Mouse (Mus musculus) embryonic fibroblast, embryonic 13.5 days (primary cell): ENCODE data around the gene Zcchc4. TPM values are rescaled to one million over a fixed set of nuclear protein-coding genes. Genes with fewer than 3 reads are reported as not detected.

Experiments
- H3K27ac ChIP-seq: 2 replicates; pipeline ENCODE4 v1.5.1; 2012; ENCODE audit warnings: low read length, control low read depth, inconsistent platforms; ENCODE audit not compliant: insufficient read depth
- H3K4me1 ChIP-seq: 2 replicates; pipeline ENCODE4 v1.6.1; 2011; ENCODE audit warnings: low read length; ENCODE audit not compliant: control insufficient read depth, insufficient read depth
- H3K4me3 ChIP-seq: 2 replicates; pipeline ENCODE4 v1.5.1; 2011; ENCODE audit warnings: mild to moderate bottlenecking, control low read depth, low read length; ENCODE audit not compliant: insufficient read depth
- CTCF ChIP-seq: IDR thresholded peaks from 2 replicates; pipeline ENCODE4 v1.5.1; 2011; ENCODE audit warnings: mild to moderate bottlenecking, control low read depth, low read length, moderate library complexity, borderline replicate concordance; ENCODE audit not compliant: insufficient read depth
- POLR2A ChIP-seq: IDR thresholded peaks from 2 replicates; pipeline ENCODE4 v1.6.1; 2011; ENCODE audit warnings: low read depth, mild to moderate bottlenecking, control low read depth, low read length, moderate library complexity
- polyA plus RNA-seq: library from polyadenylated mRNA; stranded (reverse); fragments of >200 nt; gene quantifications from 2 replicates; pipeline ENCODE4 v1.2.4, GENCODE M21; 2011; ENCODE audit warnings: low read depth; ENCODE audit not compliant: missing spikeins, insufficient read length

Gene Zcchc4
- 12.8 and 18.3 TPM in 2 replicates for polyA plus RNA-seq

- H3K4me1 ChIP-seq, result no peaks in the 10 kb centered on the region
- no peak for TF ChIP-seq POLR2A
- no peak for TF ChIP-seq CTCF
- H3K4me3 ChIP-seq, result no peak within 1 kb of the TSS
- no peak within 1 kb of the TSS for H3K27ac ChIP-seq
Measured at GRCm38 (mm10) chr5:52775237-52775636, at the start of gene Zcchc4. Gene Zcchc4, plus strand, starts transcription at chr5:52775409.

DNA sequence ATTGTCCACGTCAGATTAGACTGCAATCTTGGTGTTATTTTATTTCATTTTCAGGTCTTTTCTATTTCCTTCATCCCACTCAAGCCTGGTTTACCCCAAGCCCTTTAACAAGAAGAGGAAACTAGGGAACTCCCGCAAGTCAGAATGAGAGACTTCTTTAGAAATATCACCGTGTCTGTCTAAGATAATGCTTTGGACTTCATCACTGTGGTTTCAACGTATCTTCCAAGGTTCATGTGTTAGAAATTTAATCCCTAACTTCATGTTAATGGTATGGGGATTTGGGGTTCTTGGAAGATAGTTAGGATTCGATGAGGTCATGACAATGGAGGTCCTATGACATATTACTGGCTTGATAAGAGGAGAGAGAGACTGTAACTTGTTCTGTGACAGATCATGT is 47.5 kb upstream of the Zcchc4 start:
- no peak overlapping the region for H3K4me3 ChIP-seq
- TF ChIP-seq CTCF, result no peak
- TF ChIP-seq POLR2A, result no peak
- H3K27ac ChIP-seq, result no peak overlapping the region
- no peaks in the 10 kb centered on the region for H3K4me1 ChIP-seq

DNA sequence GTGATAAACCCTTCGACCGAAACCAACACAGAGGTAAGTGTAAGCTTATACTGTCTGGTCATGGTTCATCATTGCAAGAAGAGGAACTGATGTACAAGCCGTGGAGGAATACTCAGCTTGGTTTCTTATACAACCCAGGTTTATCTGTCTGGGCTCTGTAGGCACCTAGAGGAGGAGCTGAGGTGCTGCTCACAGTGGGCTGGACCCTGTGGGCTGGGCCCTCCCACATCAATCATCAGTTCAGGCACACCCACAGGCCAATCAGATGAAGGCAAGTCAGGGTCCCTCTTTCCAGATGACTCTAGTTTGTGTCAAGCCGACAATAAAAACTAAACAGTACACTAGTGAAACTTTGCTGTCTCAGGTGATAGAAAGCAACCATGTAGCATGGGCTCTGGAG is 42.4 kb upstream of the Zcchc4 start:
- Histone ChIP-seq H3K4me1 (no peaks in the 10 kb centered on the region), H3K4me3 (no peak overlapping the region), H3K27ac (no peak overlapping the region)
- TF ChIP-seq POLR2A, result no peak
- no peak for TF ChIP-seq CTCF

GRCm38 (mm10) chr5:52736046-52736445 is 39.2 kb upstream of the Zcchc4 start:
- Histone ChIP-seq H3K4me1 (no peaks in the 10 kb centered on the region), H3K4me3 (no peak overlapping the region), H3K27ac (no peak overlapping the region)
- no peak for TF ChIP-seq CTCF
- no peak for TF ChIP-seq POLR2A

DNA sequence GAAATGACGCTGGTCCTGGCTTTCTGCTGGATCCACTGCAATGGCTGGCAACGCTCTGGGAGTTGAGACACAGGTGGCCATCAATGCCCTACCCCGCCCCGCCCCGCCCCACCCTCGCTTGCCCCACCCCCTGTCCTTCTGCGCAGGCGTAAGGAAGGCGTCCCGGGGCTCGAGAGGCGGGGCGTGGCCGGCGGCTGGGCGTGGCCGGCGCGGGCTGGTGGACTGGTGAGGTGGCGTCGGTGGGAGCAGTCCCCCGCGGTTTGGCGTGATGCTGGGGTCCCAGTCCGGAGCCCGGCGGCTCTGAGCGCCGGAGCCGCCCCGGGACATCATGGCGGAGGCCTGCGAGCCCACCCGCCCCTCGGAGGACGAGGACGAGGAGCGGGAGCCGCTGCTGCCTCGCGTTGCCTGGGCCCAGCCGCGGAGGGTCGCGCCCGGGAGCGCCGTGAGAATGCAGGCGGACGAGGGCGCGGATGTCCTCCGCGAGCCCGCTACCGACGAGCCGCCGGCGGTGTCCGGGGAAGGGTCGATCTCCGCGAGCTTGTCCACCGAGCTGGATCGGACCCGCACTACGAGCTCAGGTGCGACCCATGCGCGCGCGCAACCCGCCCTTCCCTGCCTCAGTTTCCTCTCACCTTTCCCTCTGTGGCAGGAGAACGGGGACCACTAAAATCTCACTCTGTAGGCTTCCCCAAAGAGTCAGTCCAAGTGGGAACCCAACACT is 33.7 kb upstream of the Zcchc4 start, which contains the start of gene Pi4k2b:
Pi4k2b (plus strand) TSS at position 184 of the 721 bp plus-strand sequence.
- H3K27ac ChIP-seq, result peak within 1 kb of the TSS; percentile 15; the same call in 1 of the 2 replicates

GRCm38 (mm10) chr5:52742112-52742813 is 32.9 kb upstream of the Zcchc4 start:
- TF ChIP-seq CTCF (no peak), POLR2A (no peak)

More for the DNA sequence above, 33.7 kb upstream of the Zcchc4 start, which contains the start of gene Pi4k2b:
- Histone ChIP-seq H3K4me1 (no peaks in the 10 kb centered on the region), H3K4me3 (peak within 1 kb of the TSS; percentile 98)
- peak; percentile 70 for TF ChIP-seq POLR2A
- no peak for TF ChIP-seq CTCF

DNA sequence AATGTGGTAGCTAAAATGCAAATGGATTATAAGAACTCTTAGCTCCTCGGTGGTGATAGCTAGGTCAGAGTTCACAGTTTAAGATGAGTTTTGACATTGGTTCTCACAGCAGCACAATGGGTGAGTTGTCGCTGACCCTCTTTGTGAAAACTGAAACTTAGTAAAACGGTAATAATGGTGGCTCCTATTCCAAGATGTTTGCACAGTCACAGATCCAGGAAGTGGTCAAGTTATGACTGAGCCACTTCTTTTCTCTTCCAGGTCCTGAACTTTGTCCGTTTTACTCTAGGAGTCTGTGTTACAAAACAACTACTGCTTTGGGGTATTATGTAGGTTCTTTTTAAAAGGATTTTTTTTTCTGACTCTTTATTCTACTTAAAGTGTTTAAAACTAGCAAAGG is 32.0 kb upstream of the Zcchc4 start:
- TF ChIP-seq POLR2A (no peak), CTCF (no peak)
- Histone ChIP-seq H3K4me1 (no peaks in the 10 kb centered on the region), H3K27ac (no peak overlapping the region), H3K4me3 (peak overlapping the region; percentile 98)

More at GRCm38 (mm10) chr5:52742112-52742813, 32.9 kb upstream of the Zcchc4 start:
- no peaks in the 10 kb centered on the region for H3K4me1 ChIP-seq
- H3K27ac ChIP-seq, result peak overlapping the region; percentile 15; the same call in 1 of the 2 replicates
- H3K4me3 ChIP-seq, result peak overlapping the region; percentile 98

DNA sequence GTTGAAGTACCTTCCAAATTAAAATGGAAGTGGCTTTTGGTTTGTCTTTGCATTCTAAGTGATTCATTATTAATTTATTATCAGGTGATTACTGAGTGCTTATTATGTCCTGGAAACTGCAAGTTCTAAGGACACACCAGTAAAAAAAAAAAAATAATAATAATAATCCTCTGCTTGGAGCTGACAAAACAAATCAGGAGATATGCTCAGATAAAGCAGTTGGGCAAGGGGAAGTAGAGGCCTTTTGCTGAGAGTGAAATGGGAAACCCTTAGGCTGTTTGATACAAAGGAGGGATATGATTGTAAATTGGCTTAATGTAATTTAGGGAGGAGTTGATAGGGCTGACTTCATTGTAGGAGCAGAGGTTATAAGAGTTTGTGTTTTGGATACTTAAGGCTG is 28.3 kb upstream of the Zcchc4 start:
- no peak for TF ChIP-seq POLR2A
- no peak for TF ChIP-seq CTCF
- H3K4me3 ChIP-seq, result no peak overlapping the region
- no peak overlapping the region for H3K27ac ChIP-seq
- H3K4me1 ChIP-seq, result no peaks in the 10 kb centered on the region

GRCm38 (mm10) chr5:52748732-52749131 is 26.5 kb upstream of the Zcchc4 start:
- no peak overlapping the region for H3K27ac ChIP-seq
- no peaks in the 10 kb centered on the region for H3K4me1 ChIP-seq
- no peak overlapping the region for H3K4me3 ChIP-seq
- TF ChIP-seq CTCF, result no peak

DNA sequence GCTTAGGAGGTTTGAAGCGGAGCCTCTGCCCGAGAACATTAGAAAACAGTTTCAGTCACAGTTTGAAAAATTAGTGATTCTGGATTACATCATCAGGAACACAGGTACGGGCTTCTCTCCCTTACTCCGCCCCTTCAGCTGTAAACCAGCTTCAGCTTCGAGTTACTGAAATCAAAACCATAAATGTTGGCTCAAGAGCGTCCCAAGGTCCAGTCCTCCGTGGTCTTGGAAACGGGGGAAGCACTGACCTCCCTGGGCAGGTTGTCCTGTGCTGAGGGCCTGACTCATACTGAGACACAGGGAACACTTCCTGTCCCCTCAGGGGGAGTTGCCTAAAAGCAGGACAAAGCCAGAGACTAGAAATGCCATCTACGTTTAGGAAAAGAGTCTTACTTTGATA is 22.1 kb upstream of the Zcchc4 start:
- Histone ChIP-seq H3K4me3 (no peak overlapping the region), H3K4me1 (no peaks in the 10 kb centered on the region), H3K27ac (no peak overlapping the region)
- TF ChIP-seq CTCF (no peak), POLR2A (no peak)
